Mouse (Mus musculus): ENCODE data around the gene Myh9.

Myh9 gene

DNA sequence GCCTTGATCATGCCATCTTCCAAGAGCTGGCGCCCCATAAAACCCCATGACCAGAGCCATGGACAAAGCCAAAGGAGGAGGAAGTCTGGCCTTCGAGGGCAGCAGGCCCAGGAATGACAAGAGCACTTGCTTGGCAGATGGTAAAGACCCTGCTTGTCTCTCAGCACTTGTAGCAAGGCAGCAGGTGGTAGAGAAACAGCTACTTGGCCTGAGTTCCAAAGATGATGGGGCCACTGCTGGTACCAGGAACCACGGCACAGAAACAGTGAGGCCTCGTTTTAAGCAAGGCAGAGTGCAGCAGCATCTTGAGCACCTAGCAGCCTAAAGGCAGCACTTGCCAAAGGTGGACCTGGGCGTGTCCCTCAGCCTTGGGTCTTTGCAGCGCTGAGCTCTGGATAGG is 53.6 kb downstream of the Myh9 start:
- no peak for DNase-seq (ENCODE audit: low read depth)

DNA sequence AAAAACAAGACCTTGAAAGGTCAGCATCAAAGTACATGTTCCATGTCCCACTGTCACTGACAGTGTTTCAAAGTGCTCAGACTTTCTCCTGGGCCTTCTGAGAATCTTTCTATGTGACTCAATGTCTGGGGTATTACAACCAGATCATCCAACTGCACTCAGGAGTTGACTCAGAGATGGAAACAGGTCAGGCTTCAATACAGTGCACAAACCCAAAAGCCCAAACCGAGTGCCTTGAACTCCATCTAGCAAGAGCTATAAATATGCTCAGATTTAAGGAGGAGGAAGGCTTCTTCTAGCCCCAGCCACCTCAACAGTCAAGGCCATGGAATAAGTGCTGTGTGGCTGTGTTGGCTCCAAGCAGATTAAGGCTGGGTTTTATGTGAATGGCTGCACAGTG is 56.2 kb downstream of the Myh9 start:
- no peak for DNase-seq (ENCODE audit: low read depth)

DNA sequence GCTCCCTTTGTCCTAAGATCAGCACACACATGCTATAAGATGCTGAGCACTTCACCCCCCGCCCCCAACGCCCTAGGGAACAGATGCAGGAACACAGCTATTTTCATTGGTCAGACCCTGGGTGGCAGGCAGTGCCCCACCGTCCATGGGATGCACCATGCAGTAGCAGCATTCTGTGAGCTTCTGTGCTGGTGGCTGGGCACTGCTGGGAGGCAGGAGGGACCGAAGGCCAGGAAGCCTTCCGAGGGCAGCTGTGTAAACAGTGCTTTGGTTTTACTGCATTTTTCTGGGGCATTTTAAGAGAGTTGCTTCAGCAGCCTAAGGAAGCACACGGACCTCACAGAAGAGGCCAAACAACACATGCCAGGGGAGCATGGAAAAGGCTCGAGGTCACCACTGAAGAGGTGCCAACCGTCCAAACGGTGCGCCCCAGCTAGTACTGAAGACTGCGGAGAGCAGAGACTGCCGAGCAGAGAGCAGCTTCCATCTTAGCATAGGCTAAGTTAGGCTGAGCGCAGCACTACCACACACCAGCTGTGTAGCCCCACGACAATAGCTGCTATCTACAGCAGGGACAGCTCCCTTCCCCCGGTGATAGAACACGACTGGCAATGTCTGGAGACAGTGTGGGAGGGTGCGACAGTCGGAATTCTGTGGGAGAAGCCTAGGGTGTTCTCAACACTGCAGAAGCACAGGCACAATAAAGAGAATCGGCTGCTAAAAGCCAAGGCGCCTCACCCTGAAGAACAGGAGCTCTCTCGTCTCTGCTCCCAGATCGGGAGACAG is 57.7 kb downstream of the Myh9 start:
- no peak for DNase-seq (ENCODE audit: low read depth)

DNA sequence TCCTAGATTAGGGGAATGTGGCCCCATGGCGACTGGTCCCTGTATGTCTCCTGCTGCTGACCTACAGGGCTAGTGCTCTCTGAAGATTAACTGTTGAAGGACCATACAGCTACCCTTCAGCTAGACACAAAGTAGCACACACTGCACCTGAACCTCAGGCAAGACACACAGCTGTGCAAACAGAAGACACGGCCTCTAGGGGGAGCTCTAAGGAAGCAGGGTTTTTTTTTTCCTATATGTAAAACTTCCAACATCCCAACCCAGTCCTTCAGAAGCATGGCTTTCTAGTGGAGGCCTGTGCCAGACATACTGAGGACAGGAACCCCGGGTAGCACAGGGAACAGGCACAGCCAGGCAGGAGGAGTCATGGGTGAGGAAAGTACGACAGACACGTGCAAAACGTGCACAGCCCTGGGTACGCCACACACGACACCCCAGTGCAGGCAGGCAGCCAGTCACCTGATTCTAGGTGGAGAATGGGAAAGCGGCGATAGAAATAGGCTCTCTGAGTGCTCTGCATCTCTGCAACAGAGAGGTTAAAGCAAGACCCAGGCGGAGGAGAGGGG is 59.4 kb downstream of the Myh9 start:
- DNase-seq (ENCODE audit: low read depth), result peak; percentile 87

DNA sequence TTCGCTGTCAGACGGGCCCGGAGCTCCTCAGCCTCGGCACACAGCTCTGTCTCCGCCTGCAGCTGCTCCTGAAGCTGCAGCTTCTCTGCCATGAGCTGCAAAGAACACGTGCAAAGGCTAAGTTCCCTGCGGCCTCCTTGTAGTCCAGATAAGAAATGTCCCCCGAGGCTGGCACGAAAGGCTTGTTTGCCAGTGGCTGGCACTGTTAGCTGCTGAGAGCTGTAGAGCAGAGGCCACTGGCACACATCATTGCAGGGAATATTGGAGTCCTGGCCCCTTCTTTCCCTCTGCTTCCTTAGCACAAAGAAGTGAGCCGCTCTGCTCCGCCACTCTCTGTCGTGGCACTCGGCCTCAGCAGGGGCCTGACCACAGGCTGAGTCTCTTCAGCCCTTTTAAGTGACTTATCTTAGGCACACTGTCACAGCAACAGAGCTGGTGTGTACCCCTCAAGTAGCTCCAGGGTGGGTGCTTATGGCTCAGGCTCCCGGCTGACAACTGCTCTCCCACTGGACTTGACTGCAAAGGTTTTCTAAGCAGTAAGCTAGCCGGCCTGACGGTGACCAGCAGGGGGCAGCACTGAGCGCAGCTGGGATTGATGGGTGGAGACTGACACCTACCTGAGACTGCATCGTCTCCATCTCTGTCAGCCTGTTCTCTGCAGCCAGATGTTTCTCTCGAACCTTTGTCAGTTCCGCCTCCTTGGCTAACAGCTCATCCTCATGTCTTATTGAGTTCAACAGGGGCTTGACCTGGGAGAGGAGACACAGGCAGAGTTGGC is 66.6 kb downstream of the Myh9 start:
- DNase-seq (ENCODE audit: low read depth), result peak; percentile 89

DNA sequence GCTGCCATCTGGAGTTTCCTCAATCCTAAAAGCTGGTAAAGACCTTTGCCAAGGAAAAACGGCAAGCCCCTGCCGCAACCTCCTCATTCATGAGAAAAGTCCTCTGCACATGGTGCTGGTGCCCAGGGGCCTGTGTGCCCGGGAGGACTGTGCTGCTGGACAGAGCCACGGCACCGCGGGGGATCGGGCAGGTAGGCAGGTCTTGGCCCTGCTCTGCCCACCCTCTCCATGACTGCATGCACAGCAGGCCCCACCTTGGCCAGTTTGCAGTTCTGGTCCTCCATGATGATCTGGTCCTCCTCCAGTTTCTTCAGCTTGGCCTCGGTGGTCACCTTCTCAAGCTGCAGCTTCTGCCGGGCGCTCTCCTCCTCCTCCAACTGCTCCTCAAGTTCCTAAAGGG is 67.7 kb downstream of the Myh9 start:
- no peak for DNase-seq (ENCODE audit: low read depth)

DNA sequence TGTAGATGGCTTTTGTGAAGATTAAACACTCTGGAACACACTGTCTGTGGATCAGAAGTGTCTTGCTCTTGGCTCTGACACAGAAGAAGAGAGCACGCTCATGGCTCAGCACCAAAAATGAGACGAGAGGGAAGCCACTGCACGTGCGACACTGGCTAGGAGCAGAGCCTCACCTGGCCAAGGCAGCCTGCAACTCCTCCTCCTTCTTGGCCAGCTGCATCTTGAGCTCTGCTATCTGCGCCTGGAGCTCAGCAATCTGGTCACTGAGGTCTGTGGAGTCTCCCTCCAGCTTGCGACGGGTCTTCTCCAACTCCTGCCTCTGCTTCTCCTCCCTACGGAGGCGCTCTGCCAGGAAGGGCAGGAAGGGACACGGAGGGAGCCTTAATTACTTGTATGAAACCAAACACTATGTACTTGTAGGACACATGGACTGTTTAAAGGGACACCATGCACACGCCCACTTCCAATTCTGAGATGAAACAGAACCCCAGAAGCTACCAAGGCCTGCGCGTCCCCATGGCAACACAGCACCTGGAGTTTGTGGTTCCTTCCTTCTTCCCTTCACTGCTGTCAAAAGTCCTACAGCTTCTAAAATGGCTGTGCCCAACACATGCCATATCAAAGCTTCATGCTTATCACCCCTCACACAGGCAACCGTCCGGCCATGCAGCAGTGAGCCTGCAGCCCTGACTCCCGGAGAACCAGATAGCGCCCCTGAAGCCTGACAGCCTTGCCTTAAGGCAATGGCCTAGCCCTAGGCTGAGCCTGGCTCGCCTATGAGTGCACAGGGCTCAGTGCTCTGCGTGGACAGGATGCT is 68.7 kb downstream of the Myh9 start:
- no peak for DNase-seq (ENCODE audit: low read depth)

DNA sequence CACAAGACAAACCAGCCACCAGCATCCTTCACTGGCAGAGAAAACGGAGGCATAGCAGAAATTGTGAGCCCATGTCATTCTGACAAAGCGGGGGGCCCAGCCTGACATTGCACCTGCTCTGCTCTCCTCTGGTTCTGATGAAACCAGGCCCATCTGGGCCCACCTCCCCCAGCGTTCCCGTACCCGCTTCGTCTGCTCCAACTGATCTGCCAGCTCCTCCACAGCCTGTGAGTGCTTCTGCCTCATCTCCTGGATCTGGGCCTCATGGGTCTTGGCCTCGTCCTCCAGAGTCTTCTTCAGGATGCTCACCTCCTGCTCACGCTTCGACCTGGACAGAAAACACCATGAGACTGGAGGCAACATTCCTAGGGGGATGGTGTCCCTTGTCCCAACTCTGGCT is 71.0 kb downstream of the Myh9 start:
- no peak for DNase-seq (ENCODE audit: low read depth)

DNA sequence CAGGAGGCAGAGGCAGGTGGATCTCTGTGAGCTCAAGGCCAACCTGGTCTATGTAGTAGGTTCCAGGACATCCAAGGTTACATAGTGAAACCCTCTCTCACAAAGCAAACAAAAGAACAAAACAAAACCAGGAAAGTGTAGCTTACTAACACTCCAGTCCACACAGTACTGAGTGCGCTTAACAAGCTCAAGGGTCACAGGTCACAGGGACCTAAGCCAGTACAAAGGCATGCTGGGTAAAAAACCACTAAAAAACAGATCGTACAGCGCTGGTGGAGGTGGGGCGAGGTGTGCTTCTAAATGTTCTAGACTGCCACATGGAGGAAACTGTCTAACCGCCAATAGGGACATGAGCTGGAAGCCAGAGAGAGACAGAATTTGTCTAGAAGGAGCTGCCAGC is 71.6 kb downstream of the Myh9 start:
- DNase-seq (ENCODE audit: low read depth), result no peak

DNA sequence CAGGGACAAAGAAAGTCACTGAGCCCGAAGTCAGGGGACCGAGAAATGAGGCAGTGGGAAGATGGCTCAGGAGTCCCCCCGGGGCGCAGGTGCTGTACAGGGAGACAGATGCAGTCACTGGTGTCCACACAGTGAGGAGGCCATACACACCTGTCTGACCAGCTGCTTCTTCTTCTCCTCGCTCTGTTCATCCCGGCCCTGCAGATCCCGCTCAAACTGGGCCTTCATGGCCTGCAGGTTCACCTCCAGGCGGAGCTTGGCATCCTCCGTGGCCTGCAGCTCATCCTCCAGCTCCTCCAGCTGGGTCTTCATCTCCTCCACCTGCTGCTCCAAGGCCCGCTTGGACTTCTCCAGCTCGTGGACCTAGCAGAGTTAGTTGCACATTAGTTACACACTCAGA is 75.0 kb downstream of the Myh9 start:
- DNase-seq (ENCODE audit: low read depth), result no peak

DNA sequence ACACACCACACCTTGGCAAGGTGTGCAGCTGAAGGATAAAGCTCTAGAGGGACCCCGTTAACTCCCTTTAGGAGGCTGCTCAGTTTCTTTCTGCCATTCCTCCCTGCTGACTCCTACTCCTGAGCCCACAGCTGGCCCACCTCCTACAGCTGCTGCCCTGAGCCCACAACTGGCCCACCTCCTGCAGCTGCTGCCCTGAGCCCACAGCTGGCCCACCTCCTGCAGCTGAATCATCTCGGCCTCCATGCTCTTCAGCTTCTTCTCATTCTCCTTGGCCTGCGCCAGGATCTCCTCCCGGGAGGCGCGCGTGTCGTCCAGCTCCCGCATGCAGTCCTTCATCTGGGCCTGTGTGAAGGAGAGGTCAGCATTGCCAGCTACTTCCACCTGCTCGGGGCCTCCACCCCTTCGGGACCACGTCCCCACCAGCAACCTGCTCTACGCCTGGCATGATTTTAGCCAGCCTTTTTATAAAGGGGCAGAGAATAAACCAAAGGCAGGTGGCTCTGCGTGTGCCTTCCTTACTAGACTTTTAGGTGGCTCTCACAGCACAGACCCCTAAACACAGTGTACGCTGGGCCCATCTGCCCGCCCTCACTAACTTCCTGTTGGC is 76.4 kb downstream of the Myh9 start:
- DNase-seq (ENCODE audit: low read depth), result no peak

DNA sequence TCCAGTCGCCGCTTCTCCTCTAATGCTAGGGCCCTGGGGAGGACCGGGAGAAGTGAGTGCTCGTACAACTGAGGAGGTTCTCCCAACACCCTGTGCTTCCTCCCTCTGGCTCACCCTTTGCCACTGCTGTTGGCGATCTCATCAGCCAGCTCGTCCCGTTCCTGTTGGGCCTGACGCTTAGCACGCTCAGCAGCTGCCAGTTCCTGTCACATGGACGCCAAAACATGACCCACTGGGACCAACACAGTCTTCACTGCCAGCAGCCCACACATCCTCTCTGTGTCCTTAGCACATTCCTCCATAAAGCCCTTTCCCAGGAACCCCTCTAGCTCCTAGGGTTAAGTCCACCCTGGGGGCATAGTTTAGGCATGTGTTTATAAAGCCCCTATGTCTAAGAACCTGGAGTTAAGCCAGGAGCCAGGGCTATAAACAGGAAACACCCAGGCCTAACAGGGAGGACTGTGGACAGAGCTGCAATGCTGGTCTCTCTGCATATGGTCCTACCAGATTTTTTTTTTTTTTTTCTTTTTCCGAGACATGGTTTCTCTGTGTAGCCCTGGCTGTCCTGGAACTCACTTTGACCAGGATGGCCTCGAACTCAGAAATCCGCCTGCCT is 77.5 kb downstream of the Myh9 start:
- no peak for DNase-seq (ENCODE audit: low read depth)

DNA sequence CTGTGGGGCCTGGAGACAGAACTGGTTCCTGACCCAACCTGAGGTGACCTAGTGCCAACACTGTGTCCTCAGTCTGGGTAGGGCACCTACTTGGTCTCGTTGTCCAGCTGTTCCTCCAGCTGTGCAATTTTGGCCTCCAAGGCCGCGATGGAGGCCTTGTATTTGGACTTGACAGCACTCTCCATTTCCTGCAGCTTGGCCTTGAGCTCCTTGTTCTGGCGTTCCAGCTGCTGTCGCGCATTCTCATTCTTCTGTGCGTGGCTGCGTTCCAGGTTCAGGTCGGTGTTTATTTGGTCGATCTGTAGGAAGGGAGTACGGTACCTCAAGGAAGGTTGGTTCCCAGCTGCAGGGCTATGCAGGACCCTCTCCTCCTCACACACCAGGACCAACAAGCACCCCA is 78.3 kb downstream of the Myh9 start:
- no peak for DNase-seq (ENCODE audit: low read depth)

DNA sequence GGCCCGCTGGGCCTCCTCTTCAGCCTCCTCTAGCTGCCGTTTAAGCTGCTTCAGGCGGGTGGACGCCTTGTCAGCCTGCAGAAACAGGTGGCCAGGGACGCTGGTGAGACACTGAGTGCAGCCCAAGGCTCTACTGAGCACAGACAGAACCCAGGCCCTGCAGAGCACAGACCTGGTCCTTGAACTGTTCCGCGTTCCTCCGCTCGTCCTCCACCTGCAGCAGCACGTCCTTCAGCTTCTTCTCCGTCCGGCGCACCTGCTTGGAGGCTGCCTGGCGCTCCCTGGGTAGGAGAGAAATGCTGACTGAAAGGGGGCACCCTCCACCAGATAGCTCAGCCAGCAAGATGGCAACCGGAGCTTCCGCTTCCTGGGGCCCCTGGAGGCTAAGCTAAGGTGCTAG is 78.9 kb downstream of the Myh9 start:
- no peak for DNase-seq (ENCODE audit: low read depth)

DNA sequence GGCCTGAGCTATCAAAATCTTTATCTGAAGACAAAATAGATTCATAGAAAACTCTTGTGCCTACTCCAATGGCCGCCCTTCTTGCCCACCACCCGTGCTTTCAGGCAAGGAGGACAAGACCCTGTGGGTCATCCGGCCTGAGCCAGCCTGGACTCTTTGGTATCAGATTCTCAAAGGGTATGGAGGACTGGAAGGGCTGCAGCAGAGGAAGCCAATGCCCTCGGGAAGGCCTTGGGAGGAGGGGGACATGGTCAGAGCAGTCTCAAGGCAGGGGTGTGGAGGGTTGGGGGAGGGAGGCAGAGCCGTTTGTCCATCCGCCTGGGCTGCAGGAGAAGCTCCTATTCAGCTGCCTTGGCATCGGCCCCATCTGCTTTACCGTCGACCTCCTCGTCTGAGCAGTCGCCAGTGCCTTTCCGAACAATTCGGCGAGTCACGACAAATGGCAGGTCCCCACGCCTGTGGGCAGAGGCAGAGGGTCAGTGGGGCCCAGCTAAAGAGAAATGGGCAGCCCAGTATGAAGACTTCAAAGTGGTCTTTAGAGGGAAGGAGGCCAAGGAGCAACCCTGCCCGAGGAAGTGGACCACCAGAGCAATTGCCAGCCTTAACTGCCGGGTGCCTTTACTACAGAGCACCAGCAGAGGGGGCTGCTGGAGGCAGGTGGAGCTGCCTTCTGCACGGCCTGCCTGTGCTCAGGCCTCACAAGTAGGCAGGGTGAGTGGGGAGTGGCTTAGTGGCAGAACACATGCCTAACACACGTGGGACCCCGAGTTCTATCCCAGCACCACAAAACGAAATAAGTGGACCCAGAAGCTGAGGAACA is 80.2 kb downstream of the Myh9 start:
- DNase-seq (ENCODE audit: low read depth), result peak; percentile 72

DNA sequence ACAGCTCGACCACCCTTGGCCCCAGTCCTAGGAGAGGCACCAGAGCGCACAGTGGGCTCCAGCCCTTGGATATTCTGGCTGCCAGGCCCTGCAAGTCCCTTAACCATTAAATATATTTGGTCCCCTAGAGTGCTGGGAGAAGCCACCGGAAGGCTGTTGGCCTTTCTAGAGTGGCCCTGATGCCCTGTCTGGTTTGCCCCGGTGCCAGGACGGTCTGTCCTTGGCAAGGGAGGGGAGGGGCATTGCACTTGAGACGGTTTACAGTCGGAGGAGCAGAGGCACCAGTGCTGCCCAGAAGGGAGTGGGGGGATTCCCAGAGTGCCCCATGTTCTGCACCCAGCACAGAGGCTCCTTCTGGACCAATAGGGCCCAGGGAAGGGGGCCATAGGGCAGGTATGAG is 80.9 kb downstream of the Myh9 start:
- no peak for DNase-seq (ENCODE audit: low read depth)

DNA sequence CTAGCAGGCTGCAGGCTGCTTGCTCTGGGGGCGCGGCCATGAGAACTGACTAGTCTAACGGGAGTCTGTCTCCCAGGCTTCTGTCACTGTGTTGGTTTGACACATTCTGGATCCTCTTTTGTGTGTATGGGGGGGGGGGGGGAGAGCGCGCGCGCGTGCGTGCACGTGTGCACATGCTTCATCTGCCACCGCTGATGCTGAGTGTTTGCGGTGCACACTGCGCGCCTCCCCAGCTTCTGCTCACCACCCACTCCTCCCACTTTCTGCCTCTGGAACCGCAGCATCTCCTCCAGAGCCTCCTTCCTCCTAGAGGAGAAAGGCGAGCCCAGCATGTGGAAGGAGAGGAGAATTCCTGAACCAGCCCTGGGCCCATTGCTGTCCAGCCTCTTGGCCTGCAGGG is 81.9 kb downstream of the Myh9 start:
- no peak for DNase-seq (ENCODE audit: low read depth)

DNA sequence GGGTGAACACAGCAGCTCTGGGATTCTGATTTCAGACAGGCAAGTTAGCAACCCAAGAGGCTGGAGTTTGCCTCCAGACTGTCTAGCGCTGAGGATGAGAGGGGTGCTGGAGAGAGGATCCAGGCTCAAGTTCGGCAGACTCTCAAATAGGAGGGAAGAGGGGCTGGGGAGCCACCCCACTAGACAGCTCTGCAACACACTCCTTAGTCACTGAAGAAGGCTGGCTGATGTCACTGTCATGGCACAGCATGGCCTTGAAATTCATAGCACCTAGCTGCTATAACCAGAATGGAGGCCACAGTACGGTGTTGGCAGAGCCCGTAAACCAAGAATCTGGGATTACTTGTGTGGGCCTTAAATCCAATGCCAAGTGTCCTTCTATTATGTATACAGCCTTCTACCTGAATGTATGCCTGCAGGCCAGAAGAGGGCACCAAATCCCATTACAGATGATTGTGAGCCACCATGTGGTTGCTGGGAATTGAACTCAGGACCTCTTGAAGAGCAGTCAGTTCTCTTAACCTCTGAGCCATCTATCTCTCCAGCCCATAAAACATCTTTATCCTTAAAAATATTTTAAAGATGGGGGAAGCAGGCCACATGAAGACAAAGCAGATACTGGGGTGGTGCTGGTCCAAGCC is 84.3 kb downstream of the Myh9 start:
- peak; percentile 33 for DNase-seq (ENCODE audit: low read depth)

DNA sequence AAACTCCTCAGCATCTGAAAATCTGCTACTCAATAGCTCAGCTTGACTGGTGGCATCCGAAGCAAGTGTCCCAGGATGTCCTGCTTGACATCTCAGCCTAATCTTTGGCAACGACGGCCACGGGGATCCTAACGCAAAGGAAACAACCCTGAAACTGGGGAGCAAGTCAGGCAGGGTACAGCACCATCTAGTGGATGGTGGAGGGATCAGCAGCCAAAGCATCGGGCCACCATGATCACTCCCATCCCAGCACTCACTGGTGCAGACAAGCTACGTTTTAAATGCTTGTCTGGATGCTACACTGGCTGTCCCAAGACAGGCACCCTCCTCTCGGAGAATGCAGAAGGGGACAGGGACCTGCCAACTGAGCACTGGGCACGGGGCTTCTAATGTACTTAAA is 85.1 kb downstream of the Myh9 start, which contains the start of gene Apol8:
Gene Apol8 (minus strand): TSS at position 156 of the 400 bp plus-strand sequence.
- DNase-seq (ENCODE audit: low read depth), result peak; percentile 85

DNA sequence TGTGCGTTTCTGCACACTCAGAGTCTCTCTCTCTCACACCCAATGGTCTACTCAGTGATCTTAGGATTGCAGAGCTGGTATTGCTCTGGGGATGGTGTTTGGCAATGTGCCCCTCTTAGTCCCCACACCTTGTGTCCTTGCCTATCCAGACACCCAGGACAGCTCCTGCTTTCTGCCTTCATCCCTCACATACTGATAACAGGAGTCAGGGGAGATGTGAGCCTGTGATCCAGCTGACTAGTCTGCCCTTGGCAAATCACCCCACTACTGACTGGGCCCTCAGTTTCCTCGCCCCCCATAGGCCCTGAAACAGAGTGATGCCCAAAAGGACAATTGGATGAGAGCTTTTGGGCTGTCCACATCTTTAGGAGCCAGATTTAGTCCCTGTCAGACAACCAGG is 85.9 kb downstream of the Myh9 start:
- DNase-seq (ENCODE audit: low read depth), result no peak
